Mouse (Mus musculus): Measurements from ENCODE around the gene Sh3gl1. TPM values are rescaled to one million over a fixed set of nuclear protein-coding genes. Genes with fewer than 3 reads are reported as not detected.
A peak's percentile ranks its signal among the peaks of the same experiment; 100 is the strongest.

Gene Sh3gl1
- total RNA-seq, 2 experiments from 2014 or later, result 9.9 to 10.6 TPM

GRCm38 (mm10) chr17:56007444-56008355, 28.7 kb downstream of the Sh3gl1 start:
- intact Hi-C loops (cut with DNase I), result no loop called here

DNA sequence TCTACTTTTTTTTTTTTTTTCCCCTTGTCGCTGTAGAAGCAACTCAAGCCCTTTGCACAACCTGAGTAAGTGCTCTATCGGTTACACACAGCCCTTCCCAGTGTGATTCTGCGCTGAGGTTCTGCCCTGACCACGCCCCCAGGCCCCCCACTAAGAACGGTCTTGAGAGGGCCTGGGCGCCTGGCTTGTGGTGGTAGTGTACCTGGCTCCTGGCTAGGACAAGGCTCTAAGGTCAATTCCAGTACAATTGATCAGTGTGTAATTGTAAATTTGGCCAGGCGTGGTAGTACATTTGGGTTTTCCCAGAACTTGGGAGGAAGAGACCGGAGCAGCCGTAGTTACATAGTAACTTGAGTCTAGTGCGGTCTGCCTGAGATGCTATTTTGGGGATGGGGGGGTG, 29.5 kb downstream of the Sh3gl1 start:
- intact Hi-C loops (cut with DNase I), result no loop called here

More at GRCm38 (mm10) chr17:56007444-56008355, 28.7 kb downstream of the Sh3gl1 start:
- no peak for DNase-seq

GRCm38 (mm10) chr17:56005415-56006061, 30.9 kb downstream of the Sh3gl1 start, which contains the start of the genes Stap2 and Mpnd:
Gene Stap2 (minus strand): TSS chr17:56005584.
Gene Mpnd (plus strand): TSS chr17:56005711.
- no peak for DNase-seq
- intact Hi-C loops (cut with DNase I), result no loop called here

More for the DNA sequence above, 29.5 kb downstream of the Sh3gl1 start:
- DNase-seq, result no peak

- DNase-seq, result no peak
- intact Hi-C loops (cut with DNase I), result no loop called here
Observed at GRCm38 (mm10) chr17:56003000-56003399, 33.4 kb downstream of the Sh3gl1 start.

DNA sequence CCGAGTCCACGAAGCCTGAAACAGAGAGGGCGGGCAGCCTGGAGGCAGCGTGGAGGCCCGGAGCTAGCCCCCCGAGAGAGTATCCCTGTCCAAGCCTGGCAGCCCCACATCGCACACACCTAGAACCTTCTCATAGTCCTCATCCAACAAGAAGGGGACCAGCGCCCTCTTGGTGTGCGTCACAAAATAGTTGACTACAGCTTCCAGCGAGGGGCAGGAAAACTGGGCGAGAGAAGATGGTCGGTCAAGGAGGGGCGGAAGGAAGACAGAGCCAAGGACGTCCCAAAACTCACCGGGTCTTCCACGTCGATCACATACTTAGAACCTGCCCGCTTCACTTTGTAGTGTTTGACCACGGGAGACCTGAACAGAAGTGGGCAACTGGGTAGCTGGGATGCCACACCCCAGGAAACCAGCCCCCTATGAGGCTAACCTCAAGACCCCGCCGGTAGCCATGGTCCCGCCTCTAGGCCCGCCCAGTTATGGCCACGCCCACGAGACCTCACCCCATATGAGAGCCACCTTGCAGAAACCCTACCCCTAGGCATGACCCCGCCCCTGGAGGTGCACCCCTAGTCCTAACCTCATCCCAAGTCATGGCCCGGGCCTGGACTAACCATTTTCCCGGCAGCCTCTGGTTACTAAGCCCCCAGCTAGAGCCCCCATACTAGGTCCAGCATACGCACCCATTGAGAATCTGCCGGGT, 36.5 kb downstream of the Sh3gl1 start:
- no peak for DNase-seq
- intact Hi-C loops (cut with DNase I), result no loop called here

- DNase-seq, result peak in 1 of 2 experiments; percentile 34
- intact Hi-C loops (cut with DNase I), result no loop called here
Observed at GRCm38 (mm10) chr17:55996007-55996406, 40.4 kb downstream of the Sh3gl1 start.

GRCm38 (mm10) chr17:55990278-55990898, 46.0 kb downstream of the Sh3gl1 start:
- DNase-seq, result no peak
- intact Hi-C loops (cut with DNase I), result no loop called here

DNA sequence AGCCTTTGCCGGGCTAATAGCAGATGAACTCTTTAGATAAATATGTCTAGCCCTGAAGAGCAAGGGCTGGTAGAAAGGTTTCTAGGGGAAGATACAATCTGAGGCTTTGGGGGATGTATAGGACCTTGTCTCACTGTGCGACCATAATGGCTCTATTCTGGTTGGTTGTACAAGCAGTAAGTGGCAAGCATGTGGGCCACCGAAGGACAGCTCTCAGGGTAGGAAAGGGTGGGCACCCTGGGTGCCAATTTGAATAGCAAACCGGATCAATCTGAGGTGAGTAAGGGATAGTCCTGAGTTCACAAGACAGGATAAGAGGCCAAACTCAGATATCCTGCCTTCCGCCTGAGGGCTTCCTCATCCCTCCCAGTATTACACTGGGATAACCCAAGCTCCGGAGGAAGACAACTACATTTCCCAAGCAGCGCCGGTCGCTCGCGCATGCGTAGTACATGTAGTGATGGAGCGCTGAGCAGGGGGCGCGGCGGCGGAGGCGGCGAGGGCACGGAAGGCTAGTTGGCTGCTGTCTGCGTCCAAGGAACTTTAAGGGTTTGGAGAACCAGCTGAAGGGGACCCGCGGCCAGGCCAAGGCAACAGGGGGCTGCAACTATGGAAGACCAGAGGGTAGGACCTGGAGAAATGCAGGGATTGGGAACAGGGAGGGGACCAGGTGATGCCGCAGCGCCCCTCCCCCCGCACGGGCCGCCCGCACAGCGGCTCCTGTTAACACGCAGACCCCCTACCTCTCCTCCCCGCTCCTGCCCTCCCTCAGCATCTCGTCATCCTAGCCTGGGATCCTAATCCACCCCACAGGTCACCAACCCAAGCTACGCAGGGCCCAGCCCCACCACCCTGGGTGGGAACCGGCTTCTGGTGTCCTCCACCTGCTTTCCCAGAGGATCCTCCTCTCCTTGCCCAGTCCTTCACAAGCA, 50.1 kb downstream of the Sh3gl1 start, which contains the start of gene Fsd1:
Gene Fsd1 (plus strand): TSS at position 480 of the 932 bp plus-strand sequence.
- intact Hi-C loops (cut with DNase I), result no loop called here
- DNase-seq, result no peak

DNA sequence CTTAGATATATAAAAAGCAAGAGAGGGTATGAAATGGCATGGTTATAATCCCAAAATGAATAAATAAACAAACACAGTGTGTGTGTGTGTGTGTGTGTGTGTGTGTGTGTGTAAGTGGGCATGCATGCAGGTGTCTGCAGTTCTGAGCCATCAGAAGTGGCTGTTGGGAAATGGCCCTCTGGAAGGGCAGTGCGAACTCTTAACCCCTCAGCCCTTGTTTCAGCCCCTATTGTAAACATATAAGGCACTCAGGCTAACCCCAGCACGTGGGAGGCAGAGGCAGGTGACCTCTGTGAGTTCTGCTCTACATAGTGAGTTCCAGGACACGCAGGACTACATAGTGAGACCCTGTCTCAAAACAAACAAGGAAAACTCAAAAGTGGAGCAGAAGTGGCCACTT, 59.1 kb downstream of the Sh3gl1 start:
- no peak for DNase-seq
- intact Hi-C loops (cut with DNase I), result no loop called here

GRCm38 (mm10) chr17:55976255-55976862, 60.1 kb downstream of the Sh3gl1 start:
- DNase-seq, result peak; percentile 73 to 76
- intact Hi-C loops (cut with DNase I), result no loop called here

- intact Hi-C loops (cut with DNase I), result no loop called here
- DNase-seq, result no peak
Observed at GRCm38 (mm10) chr17:55971453-55971852, 65.0 kb downstream of the Sh3gl1 start.

DNA sequence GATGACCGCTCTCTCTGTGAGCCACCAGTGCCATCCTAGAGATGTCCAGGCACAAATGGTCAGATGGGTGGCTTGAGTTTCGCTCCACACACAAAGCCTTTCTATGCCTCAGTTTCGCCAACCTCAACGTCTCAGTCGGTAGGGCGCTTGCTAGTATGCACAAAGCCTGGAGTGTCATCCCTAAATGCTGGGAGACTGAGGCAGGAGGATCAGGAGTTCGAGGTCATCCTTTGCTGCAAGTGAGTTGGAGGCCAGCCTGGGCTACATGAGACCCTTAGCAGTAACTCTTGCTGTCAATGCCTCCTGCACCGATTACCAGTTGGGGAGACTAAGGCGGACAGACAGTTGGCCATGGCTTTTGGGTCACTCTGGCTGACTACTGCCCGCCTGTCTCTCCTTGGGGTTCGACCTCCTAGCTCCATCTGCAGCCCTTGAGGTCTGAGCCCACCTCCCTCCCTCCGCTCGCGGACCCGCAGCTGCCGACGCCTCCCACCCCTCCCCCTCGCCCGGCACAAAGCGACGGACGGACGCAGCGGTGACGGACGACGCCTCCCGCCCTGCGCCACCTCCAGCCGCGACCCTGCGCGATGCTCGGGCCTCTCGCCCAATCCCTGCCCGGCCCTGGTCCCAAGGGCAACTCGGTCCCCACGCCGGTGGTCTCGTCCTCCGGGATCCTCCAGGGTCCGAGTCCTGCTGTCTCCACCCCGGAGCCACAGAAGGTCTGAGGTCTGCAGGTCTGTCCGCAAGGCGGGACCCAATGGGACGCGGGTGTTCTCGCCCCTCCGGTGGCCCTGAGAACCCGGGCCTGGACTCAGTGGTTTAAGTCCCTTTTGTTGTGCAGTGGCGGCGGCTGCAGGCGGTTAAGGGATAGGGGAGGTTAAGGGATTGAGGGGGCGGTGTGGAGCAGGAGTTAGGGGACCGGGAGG, 66.2 kb downstream of the Sh3gl1 start, which contains the start of gene Shd:
Gene Shd (plus strand): TSS at position 502 of the 926 bp plus-strand sequence.
- intact Hi-C loops (cut with DNase I), result no loop called here
- no peak for DNase-seq

DNA sequence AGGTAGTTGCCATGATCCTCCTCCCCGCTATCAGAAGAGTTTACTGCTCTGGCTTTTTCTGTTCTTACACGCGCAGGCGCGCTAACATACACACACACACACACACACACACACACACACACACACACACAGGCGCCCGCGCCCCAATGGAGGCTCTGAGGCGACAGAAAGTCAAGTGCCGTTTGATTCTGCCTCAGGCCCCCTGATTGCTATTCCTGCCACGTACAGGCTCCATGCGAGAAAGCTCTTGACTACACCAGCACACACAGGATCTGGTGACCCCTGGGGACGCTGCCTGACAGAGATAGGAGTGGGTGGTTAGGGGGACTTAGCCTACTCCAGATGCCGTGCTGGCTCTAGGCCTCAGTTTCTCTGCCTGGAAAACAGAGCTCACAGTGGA, 66.9 kb downstream of the Sh3gl1 start:
- intact Hi-C loops (cut with DNase I), result no loop called here
- DNase-seq, result no peak

- intact Hi-C loops (cut with DNase I), result no loop called here
- DNase-seq, result no peak
Observed at GRCm38 (mm10) chr17:55968210-55968609, 68.2 kb downstream of the Sh3gl1 start.

GRCm38 (mm10) chr17:55967186-55967585, 69.2 kb downstream of the Sh3gl1 start:
- intact Hi-C loops (cut with DNase I), result no loop called here
- no peak for DNase-seq

All from gastrocnemius, postnatal 36 days (tissue).